Mouse (Mus musculus) heart, embryonic 10.5 days (tissue): ENCODE measurements at regions not wholly inside any gene's neighbourhood (a gene's known extent, or its start where the extent isn't known, plus 50 kb on each side); places are given as distances from the start of the nearest gene placed in this dataset.

Experiments used
- DNase-seq: peaks from one replicate; pipeline ENCODE4 v3.0.0-alpha.2; 2017; ENCODE audit warnings: low spot score
- H3K27ac ChIP-seq: fragments of 300-500 bp; sonication (generic); 2 replicates; pipeline ENCODE4 v1.5.1; 2016; ENCODE audit warnings: mild to moderate bottlenecking
- H3K27me3 ChIP-seq: fragments of 300-500 bp; sonication (generic); 2 replicates; pipeline ENCODE4 v1.6.1; 2016; ENCODE audit warnings: mild to moderate bottlenecking; ENCODE audit not compliant: poor library complexity, insufficient read depth, severe bottlenecking
- H3K36me3 ChIP-seq: fragments of 300-500 bp; sonication (generic); 2 replicates; pipeline ENCODE4 v1.6.1; 2016; ENCODE audit warnings: mild to moderate bottlenecking, moderate library complexity
- H3K4me1 ChIP-seq: fragments of 300-500 bp; sonication (generic); 2 replicates; pipeline ENCODE4 v1.6.1; 2016; ENCODE audit warnings: mild to moderate bottlenecking
- H3K4me3 ChIP-seq: fragments of 300-500 bp; sonication (generic); 2 replicates; pipeline ENCODE4 v1.5.1; 2016; ENCODE audit warnings: mild to moderate bottlenecking, moderate library complexity
- H3K9me3 ChIP-seq: fragments of 300-500 bp; sonication (generic); 2 replicates; pipeline ENCODE4 v1.6.1; 2016; ENCODE audit warnings: mild to moderate bottlenecking, moderate library complexity
- WGBS: fragments of 180-500 bp; shearing (Covaris S2); methylation state at CpG from one replicate; pipeline ENCODE4 v1.1.7; 2016; 5-methylcytosine and 5-hydroxymethylcytosine counted together

DNA sequence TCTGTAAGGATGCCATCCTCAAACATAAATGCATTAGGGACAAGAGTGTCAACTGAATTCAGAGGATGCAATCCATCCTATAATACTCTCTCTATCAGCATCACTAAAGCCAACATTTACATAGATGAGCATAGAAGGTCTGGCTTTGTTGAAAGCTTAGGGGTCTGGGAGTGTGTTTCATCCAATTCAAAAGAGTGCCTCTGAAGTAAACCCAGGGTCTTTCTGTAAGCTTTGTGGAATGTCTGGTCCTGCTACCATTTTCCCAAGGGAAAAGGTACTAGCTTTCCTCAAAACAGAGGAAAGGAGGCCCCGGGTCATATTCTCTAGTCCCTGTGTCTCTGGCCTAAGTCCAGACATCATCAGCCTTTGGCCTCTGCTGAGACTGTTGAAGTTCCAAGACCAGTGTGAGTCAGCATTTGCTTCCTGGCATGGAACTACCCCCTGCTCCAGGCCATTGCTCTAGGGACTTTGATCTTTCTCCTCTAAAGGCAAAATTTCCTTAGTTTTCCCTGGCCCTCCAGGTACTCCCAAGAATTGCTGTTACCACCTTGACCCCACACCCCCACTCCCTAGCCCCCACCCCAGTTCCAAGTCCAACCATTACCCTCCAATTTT lies 280.0 kb upstream of the Jarid2 start:
- H3K9me3 ChIP-seq = no peaks in the 10 kb centered on the region
- 71% methylated on average over 1 of the region's 1 CpGs for WGBS

GRCm38 (mm10) chr13:44451224-44451623 lies 278.1 kb upstream of the Jarid2 start:
- no peak overlapping the region for H3K4me3 ChIP-seq
- DNase-seq = no peak
- peaks cover 32% of the 10 kb centered on the region for H3K4me1 ChIP-seq
- no peak overlapping the region for H3K27ac ChIP-seq
- H3K36me3 ChIP-seq = no peaks in the 10 kb centered on the region
- 86% methylated on average over 5 of the region's 5 CpGs for WGBS
- no peaks in the 10 kb centered on the region for H3K9me3 ChIP-seq
- no peaks in the 10 kb centered on the region for H3K27me3 ChIP-seq

More for the DNA sequence above, 280.0 kb upstream of the Jarid2 start:
- no peak overlapping the region for H3K4me3 ChIP-seq
- H3K27me3 ChIP-seq = no peaks in the 10 kb centered on the region
- peaks cover 23% of the 10 kb centered on the region for H3K4me1 ChIP-seq
- no peak for DNase-seq
- no peak overlapping the region for H3K27ac ChIP-seq
- H3K36me3 ChIP-seq = no peaks in the 10 kb centered on the region

DNA sequence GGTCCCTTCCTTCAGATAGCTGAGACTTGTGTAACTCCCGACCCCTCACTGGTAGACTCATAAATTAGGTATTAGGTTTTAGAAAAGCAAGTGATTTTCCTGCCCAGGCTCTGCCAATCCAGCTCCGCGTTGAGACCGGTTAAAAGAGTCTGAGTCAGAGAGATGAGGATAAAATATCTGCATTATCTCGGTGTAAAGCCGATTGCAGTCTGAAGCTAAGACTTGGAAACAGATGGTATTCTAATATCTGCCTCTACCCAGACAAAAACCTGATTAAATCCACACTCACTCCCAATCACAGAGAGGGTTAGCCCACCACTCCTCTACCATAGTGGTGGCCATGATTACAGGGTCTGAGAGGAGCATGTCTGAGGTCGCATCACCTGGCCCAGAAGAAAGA lies 276.1 kb upstream of the Jarid2 start:
- Histone ChIP-seq H3K36me3 (no peaks in the 10 kb centered on the region), H3K27ac (peak overlapping the region; percentile 42; the same call in 1 of the 2 replicates), H3K4me3 (no peak overlapping the region), H3K9me3 (no peaks in the 10 kb centered on the region), H3K27me3 (no peaks in the 10 kb centered on the region), H3K4me1 (peaks cover 32% of the 10 kb centered on the region)
- DNase-seq = no peak
- 65% methylated on average over 7 of the region's 7 CpGs for WGBS

DNA sequence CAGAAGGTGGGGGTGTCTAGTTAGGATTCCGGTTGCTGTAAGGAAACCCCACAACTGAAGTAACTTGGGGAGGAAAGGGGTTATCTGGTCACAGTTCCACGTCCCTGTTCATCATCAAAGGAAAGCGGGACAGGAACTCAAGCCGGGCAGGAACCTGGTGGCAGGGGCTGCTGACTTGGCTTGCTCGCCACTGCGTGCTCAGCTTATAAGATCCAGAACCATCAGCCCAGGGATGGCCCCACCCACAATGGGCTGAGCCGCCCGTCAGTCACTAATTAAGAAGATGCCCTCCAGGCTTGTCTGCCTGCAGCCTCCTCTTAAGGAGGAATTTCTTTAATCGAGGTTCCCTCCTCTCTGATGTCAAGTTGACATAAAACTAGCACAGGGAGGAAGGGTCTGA lies 275.1 kb upstream of the Jarid2 start:
- no peak for DNase-seq
- peak overlapping the region; percentile 42; the same call in 1 of the 2 replicates for H3K27ac ChIP-seq
- H3K9me3 ChIP-seq = no peaks in the 10 kb centered on the region
- H3K27me3 ChIP-seq = no peaks in the 10 kb centered on the region
- peaks cover 32% of the 10 kb centered on the region for H3K4me1 ChIP-seq
- 22% methylated on average over 9 of the region's 9 CpGs for whole genome bisulfite sequencing
- H3K4me3 ChIP-seq = 0 out of 2 replicates have a peak overlapping the region, but pooled peaks have one; percentile 6
- no peaks in the 10 kb centered on the region for H3K36me3 ChIP-seq

DNA sequence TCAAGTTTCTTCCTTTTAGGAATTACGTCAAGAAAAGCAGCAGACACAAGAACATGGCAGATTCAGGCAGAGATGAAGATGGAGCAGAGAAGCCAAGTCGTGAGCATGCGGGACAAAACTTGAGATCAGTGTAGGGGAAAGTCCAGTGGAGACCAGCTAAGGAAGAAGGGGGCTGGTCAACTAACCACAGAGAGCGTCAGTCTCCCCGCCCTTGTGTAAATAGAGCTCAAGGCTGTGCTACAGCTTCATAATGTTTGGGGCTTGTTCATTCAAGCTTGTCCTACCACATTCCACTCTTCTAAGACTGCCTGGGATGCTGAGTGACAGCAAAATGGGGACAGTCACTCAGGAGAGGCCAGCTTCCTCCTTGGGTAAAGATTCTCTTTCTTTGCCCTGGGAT lies 274.1 kb upstream of the Jarid2 start:
- Histone ChIP-seq H3K9me3 (no peaks in the 10 kb centered on the region), H3K27me3 (no peaks in the 10 kb centered on the region), H3K36me3 (no peaks in the 10 kb centered on the region), H3K27ac (no peak overlapping the region), H3K4me3 (no peak overlapping the region), H3K4me1 (peaks cover 32% of the 10 kb centered on the region)
- WGBS = 69% methylated on average over 5 of the region's 5 CpGs
- DNase-seq = no peak

DNA sequence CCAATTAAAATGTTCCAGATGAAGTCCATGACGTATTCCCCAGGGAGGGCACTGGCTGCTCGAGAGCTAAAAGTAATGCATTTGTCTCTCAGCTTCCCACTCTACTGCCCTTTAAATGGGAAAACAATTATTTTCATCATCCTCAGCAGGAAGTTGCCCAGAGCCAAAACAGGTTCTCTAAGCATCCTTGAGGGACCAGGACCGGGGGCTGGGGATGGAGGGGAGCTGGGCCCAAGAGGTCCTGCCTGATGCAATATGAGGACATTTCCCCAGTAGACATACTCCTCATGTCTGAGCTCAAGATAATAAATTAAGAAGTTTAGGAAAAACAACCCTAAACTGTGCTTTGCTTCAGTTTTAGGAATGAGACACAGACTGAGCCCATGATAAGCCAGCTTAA lies 270.5 kb upstream of the Jarid2 start:
- no peaks in the 10 kb centered on the region for H3K36me3 ChIP-seq
- WGBS = 57% methylated on average over 3 of the region's 3 CpGs
- H3K9me3 ChIP-seq = no peaks in the 10 kb centered on the region
- peaks cover 15% of the 10 kb centered on the region for H3K4me1 ChIP-seq
- H3K27ac ChIP-seq = no peak overlapping the region
- no peaks in the 10 kb centered on the region for H3K27me3 ChIP-seq
- H3K4me3 ChIP-seq = no peak overlapping the region
- DNase-seq = no peak

DNA sequence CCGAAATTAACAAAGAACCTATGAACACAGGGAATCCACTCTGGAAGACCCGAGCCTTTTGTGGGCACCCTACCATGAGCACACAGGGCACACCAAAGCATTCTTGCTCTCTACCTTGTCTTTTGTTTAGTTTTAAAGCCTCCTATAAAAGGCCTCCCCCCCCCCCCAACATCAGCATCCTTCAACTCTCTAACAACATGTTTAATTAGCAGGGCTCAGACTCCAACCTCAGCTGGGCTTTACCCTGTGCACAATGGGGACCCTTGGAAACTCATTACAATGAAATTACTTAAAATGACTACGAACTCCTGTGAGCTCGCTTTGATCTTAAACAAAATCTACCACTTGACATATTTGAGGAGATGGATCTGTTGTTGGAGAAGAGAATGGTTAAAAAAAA lies 270.1 kb upstream of the Jarid2 start:
- no peak for DNase-seq
- H3K4me1 ChIP-seq = peaks cover 11% of the 10 kb centered on the region
- no peak overlapping the region for H3K4me3 ChIP-seq
- no peaks in the 10 kb centered on the region for H3K27me3 ChIP-seq
- no peaks in the 10 kb centered on the region for H3K36me3 ChIP-seq
- no peaks in the 10 kb centered on the region for H3K9me3 ChIP-seq
- H3K27ac ChIP-seq = no peak overlapping the region
- 79% methylated on average over 4 of the region's 4 CpGs for WGBS

DNA sequence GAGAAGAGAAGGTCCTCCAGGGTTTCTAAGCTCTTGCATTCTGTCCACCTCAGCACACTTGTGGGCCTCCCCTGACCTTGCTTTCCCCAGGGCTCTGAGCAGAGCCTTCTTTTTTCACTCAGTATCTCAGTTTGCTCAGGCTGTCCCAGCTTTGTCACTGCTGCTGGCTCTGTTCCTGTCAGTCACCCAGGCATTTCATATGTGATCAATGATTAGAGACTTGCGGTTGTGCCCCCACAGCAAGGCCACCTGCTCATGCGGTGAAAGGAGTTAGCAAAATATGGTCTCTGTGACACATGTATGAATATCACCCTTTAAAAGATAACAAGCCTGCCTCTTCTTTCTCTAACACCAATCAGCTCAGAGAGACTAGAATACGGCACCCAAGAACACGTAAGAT lies 265.6 kb upstream of the Jarid2 start:
- H3K27ac ChIP-seq = no peak overlapping the region
- no peaks in the 10 kb centered on the region for H3K27me3 ChIP-seq
- H3K4me1 ChIP-seq = peaks cover 12% of the 10 kb centered on the region
- no peaks in the 10 kb centered on the region for H3K9me3 ChIP-seq
- H3K4me3 ChIP-seq = no peak overlapping the region
- no peak for DNase-seq
- H3K36me3 ChIP-seq = no peaks in the 10 kb centered on the region
- WGBS = 96% methylated on average over 4 of the region's 4 CpGs

- DNase-seq = no peak
- WGBS = 56% methylated on average over 7 of the region's 7 CpGs
- no peaks in the 10 kb centered on the region for H3K27me3 ChIP-seq
- H3K4me3 ChIP-seq = no peak overlapping the region
- peaks cover 12% of the 10 kb centered on the region for H3K4me1 ChIP-seq
- H3K9me3 ChIP-seq = no peaks in the 10 kb centered on the region
- H3K27ac ChIP-seq = 0 out of 2 replicates have a peak overlapping the region, but pooled peaks have one; percentile 32
- H3K36me3 ChIP-seq = no peaks in the 10 kb centered on the region
Observed at GRCm38 (mm10) chr13:44465567-44465966, 263.7 kb upstream of the Jarid2 start.

DNA sequence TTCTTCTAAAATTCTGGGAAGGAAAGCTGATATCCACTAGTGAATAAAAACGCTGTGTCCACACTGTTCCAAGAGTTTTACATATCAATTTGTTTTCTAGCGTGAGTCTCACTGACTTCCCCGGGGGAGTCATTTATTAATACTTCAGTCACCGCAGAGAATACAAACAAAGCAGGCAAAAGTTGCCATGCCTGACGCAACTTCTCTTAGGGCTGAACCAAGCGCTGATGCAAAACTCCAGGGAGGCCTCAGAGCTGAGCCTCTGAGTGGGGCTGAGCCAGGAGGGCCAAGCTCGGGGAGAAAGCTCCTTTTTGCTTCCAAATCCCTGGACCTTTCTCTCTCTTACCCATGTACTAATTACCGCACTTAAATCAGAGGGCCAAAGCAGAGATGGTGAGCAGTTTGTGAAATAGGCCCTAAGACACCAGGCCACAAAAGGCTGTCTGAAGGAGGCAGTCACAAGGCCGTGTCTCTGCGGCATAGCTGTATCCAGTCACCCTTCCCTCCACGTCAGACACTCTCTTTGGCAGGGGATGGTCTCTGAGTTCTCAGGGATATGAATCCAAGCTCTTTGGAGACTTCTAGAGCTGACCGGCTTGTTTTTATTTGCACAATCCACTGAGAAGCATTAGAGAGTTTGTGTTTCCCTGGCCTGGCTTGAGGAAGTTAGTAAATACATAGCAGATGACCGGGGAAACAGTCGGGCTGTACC lies 260.2 kb upstream of the Jarid2 start:
- Histone ChIP-seq H3K36me3 (no peaks in the 10 kb centered on the region), H3K4me1 (peaks cover 22% of the 10 kb centered on the region), H3K9me3 (no peaks in the 10 kb centered on the region), H3K27ac (no peak overlapping the region), H3K4me3 (no peak overlapping the region), H3K27me3 (no peaks in the 10 kb centered on the region)
- 83% methylated on average over 14 of the region's 14 CpGs for WGBS
- DNase-seq = no peak

DNA sequence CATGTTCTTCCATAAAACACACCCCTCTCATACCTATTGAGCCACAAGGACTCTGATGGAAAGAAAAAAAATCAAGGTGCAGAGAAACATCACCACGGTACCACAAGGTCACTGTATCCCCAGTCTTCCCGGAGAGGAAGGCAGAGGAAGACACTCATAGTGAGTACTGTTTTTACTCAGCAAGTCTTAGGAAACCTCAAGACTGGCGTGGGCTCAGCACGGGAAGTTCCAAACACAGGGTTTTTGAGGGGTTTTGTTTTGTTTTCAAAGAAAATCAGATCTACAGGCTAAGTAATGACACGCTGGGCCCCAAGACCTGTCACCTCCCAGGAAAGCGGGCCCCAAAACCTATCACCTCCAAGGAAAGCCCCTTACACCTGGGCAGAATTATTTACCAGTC lies 259.6 kb upstream of the Jarid2 start:
- Histone ChIP-seq H3K27ac (no peak overlapping the region), H3K4me3 (no peak overlapping the region), H3K27me3 (no peaks in the 10 kb centered on the region), H3K4me1 (peaks cover 22% of the 10 kb centered on the region), H3K9me3 (no peaks in the 10 kb centered on the region), H3K36me3 (no peaks in the 10 kb centered on the region)
- 80% methylated on average over 6 of the region's 6 CpGs for WGBS
- no peak for DNase-seq

- Histone ChIP-seq H3K36me3 (no peaks in the 10 kb centered on the region), H3K9me3 (no peaks in the 10 kb centered on the region), H3K27me3 (no peaks in the 10 kb centered on the region), H3K4me3 (no peak overlapping the region), H3K27ac (0 out of 2 replicates have a peak overlapping the region, but pooled peaks have one; percentile 36), H3K4me1 (peaks cover 22% of the 10 kb centered on the region)
- WGBS = 52% methylated on average over 6 of the region's 6 CpGs
- DNase-seq = no peak
Observed at GRCm38 (mm10) chr13:44473200-44473599, 256.1 kb upstream of the Jarid2 start.

GRCm38 (mm10) chr13:44476901-44477300 lies 252.4 kb upstream of the Jarid2 start:
- H3K4me3 ChIP-seq = no peak overlapping the region
- H3K27me3 ChIP-seq = no peaks in the 10 kb centered on the region
- H3K9me3 ChIP-seq = no peaks in the 10 kb centered on the region
- 59% methylated on average over 8 of the region's 8 CpGs for WGBS
- no peak overlapping the region for H3K27ac ChIP-seq
- H3K36me3 ChIP-seq = no peaks in the 10 kb centered on the region
- no peak for DNase-seq
- H3K4me1 ChIP-seq = peaks cover 22% of the 10 kb centered on the region
